Mouse (Mus musculus) T-cell, adult 2 months (primary cell): Measurements from ENCODE around the gene Smok3a.
"Not testable (repeated sequence)": the region's sequence is repeated elsewhere in the genome, so short reads cannot be mapped to it uniquely, and the experiment has no call there.

Experiments
- DNase-seq: peaks from one replicate; pipeline ENCODE4 v3.0.0; 2022; ENCODE audit warnings: low spot score

Gene Smok3a

DNA sequence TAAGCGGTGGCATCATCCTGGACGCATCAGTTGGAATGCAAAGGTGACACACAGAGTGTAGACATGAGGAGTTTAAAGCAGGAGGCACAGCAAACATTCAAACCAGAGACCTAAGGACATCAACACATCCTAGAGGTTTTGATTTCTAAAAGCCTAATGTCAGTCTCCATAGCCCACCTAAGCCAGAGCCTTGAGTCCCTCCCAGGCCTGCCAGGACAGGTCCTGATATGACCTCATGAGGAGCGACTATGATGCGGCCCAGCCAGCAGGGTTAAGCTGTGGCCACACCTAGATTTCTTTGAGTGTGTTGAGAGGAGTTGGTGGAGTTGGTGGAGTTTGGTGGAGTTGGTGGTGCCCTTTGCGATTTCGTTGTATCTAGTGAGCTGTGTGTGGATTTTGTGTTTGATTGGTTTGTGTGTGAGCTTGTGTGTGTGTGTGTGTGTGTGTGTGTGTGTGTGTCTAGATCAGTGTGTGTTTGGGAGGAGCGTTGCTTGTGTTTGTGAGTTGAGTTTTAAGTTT lies at the start of gene Smok3a, which contains the start of gene Smok3b:
Gene Smok3a (plus strand): TSS at position 301 of the 519 bp plus-strand sequence.
Gene Smok3b (plus strand): TSS at position 469 of the 519 bp plus-strand sequence.
- DNase-seq = not testable (repeated sequence)

DNA sequence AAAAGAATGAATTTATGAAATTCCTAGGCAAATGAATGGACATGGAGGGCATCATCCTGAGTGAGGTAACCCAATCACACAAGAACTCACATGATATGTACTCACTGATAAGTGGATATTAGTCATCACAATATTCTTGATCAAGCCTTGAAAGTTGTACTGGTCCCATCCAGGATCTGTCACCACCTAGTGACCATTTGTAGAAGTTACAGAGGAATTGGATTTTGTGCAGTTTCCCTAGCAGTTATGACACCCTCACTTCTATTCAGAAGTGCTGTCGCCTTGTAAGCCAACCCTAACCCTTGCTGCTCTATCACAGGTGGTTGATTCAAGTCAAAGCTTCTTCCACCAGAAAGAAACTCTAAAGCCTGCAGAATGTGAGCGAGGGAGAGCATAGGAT lies 47.9 kb upstream of the Smok3a start:
- DNase-seq = no peak

GRCm38 (mm10) chr5:137973738-137974137 lies 47.3 kb upstream of the Smok3a start:
- DNase-seq = no peak

- no peak for DNase-seq
Measured at GRCm38 (mm10) chr5:137974724-137975123, 46.3 kb upstream of the Smok3a start.

DNA sequence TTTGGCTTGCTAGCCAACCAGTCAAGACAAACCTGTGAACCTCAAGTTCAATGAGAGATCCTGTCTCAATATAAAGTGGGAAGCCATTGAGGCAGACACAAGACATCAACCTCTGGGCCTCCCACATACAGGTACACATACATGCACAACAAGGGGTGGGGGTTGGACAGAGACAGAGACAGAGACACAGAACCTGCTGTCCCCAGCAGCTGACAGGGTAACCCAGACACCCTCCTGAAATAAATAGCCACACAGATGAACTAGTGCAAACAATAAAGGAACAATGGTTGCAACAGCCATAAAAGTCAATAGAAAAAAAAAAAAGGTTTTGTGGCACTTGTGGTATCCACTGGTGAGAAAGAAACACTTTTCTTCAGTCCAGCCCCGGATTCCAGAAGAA lies 45.6 kb upstream of the Smok3a start:
- DNase-seq = no peak

- DNase-seq = no peak
Measured at GRCm38 (mm10) chr5:137977291-137977690, 43.8 kb upstream of the Smok3a start.

DNA sequence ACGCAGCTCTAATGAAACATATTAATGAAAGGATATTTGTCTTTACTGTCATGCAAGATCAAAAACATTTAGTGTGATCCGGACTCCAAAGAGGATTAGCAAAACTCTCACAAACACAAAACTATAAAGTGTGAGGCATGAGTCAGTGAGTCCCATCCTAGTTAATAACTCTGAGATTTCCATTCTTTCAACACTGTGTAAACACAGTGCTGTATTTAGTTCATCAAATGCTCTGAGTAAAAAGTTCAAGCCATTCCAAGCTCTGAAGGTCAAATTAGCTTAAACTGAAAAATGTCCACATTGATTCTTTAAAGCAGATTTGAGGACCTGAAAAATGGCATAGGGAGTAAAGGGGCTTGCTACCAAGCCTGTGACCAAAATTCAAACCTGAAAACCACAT lies 42.0 kb upstream of the Smok3a start:
- DNase-seq = no peak

DNA sequence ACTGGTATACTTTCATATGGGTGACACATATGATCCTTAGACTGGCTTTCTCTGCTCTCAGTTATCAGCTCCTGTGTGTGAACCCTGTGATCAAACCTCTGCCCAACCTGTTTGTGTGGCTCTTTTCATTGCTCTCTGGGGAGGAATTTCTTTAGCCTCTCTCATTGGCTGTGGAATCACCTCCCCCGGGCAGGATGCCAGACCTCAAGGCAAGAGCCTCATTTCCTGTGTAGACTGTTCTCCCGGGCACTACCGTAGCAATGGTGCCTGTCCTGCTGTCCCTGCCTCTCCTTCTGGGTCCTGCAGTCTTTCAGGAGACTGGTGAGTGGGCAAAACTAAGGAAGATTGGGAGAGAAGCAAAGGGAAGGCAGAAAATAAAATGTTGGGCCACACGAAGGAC lies 39.8 kb upstream of the Smok3a start, which contains the start of gene Azgp1:
Gene Azgp1 (plus strand): TSS at position 221 of the 400 bp plus-strand sequence.
- DNase-seq = no peak

DNA sequence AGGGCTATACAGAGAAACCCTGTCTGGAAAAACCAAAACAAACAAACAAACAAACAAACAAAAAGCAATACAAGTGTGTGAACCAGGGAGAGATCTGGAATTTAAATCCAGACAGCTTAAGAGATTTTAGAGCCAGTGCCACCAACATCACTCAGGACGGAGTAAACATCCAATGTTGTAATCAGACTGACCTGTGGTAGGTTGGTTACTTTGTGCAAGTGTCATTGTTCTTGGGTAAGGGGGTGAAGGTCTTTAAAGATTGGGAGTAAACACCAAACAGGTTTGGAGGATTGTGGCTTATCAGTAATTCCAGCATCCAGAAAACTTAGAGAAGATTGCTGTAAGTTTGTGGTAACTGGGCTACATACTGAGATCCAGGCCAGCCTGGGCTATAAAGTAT lies 34.7 kb upstream of the Smok3a start:
- DNase-seq = no peak

- no peak for DNase-seq
Measured at GRCm38 (mm10) chr5:138009437-138009836, 11.6 kb upstream of the Smok3a start.

- no peak for DNase-seq
Measured at GRCm38 (mm10) chr5:138012382-138012781, 8.7 kb upstream of the Smok3a start.

GRCm38 (mm10) chr5:138016530-138016929 lies 4.5 kb upstream of the Smok3a start:
- no peak for DNase-seq

GRCm38 (mm10) chr5:138016997-138017396 lies 4.1 kb upstream of the Smok3a start:
- DNase-seq = no peak

DNA sequence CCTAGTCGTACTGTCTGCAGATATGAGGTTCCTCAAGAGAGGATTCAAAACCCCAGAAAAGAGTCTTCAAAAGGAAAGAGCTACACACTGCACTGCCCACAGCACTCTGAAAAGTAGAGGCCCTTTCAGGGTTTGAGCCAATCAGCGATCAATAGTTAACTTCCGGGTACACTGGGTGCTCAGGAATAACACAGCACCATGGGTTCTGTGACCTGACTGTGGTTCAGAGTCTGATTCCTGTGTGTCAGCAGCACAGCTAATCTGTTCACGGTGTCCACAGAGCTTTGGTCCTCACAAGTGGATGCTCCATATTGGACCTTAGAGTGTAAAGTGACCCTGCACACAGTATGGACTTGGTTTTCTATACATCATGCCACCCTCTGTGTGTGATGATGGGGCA lies 1.5 kb upstream of the Smok3a start:
- DNase-seq = not testable (repeated sequence)

DNA sequence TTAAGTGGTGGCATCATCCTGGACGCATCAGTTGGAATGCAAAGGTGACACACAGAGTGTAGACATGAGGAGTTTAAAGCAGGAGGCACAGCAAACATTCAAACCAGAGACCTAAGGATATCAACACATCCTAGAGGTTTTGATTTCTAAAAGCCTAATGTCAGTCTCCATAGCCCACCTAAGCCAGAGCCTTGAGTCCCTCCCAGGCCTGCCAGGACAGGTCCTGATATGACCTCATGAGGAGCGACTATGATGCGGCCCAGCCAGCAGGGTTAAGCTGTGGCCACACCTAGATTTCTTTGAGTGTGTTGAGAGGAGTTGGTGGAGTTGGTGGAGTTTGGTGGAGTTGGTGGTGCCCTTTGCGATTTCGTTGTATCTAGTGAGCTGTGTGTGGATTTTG lies 31.8 kb downstream of the Smok3a start, which contains the start of gene Smok3c:
Gene Smok3c (plus strand): TSS at position 301 of the 400 bp plus-strand sequence.
- not testable (repeated sequence) for DNase-seq

DNA sequence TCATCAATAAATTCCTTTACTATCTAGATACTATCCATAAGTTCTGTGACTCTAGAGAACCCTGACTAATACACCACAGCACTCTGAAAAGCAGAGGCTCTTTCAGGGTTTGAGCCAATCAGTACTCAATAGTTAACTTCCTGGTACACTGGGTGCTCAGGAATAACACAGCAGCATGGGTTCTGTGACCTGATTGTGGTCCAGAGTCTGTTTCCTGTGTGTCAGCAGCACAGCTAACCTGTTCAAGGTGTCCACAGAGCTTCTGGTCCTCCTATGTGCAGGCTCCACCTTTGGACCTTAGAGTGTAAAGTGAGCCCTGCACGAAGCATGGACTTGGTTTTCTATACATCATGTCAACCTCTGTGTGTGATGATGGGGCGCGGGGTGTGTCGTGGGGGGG lies 52.7 kb downstream of the Smok3a start:
- no peak for DNase-seq

GRCm38 (mm10) chr5:138075684-138076083 lies 54.6 kb downstream of the Smok3a start:
- DNase-seq = no peak

GRCm38 (mm10) chr5:138076148-138076547 lies 55.1 kb downstream of the Smok3a start:
- no peak for DNase-seq

GRCm38 (mm10) chr5:138080456-138080855 lies 59.4 kb downstream of the Smok3a start:
- no peak for DNase-seq

DNA sequence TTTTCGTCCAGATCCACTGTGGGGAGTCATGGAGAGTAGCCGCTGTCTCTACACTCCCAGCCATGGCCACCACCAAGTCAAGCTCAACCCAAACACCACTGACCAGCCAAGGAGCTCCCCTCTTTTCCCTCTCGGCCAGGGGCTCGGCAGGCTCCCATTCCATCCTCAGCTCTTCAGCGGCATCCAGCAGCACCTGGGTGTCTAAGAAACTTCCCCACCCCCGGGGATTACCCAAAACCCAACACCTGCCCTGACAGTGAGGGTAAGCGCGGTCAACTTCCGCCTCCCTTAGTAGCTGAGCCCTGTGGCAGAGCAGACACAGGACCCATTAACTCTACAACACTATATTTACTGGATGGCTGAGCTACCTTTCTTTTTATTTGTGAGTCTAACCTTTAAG lies 60.4 kb downstream of the Smok3a start:
- no peak for DNase-seq

- DNase-seq = no peak
Measured at GRCm38 (mm10) chr5:138083318-138083900, 62.3 kb downstream of the Smok3a start.

GRCm38 (mm10) chr5:138083936-138084335 lies 62.9 kb downstream of the Smok3a start:
- DNase-seq = no peak
